ENCODE assay signal across 23 mouse cellular contexts in the genomic region with DNA sequence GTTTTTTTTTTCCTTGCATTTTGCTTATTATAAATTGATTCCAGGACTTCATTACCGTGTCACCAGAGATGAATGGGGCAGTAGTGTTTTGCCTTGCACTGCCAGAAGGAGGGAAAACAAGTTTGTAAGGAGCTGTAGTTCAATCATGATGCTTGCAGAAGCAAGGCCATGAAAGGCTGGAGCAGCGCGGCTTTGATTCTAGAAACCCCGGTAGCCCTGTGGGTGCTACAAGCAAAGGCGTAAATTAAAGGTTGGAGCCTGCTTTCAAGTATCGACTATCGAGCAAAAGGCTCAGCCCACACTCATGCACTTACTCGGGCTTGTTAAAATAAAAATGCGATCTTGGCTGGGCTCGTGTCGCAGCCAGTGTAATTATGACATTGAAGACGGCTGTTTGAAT.
A peak's percentile ranks its signal among the peaks of the same experiment; 100 is the strongest.
DNase-seq lines count a peak whose midpoint lies in the region; ATAC-seq lines count a peak whose summit lies in the region.
"Had no signal": no experiment of that assay in that cellular context is flagged by ENCODE, and none has a peak within 500 bp of the region (broad histone marks: within the 10 kb centered on the region; RNA-seq: fewer than 3 reads in every experiment).

No protein-coding gene starts in this region.

- 62% methylated on average over 12 of the region's 12 CpGs for WGBS in embryonic facial prominence, embryonic 11.5 days
- WGBS in embryonic facial prominence, embryonic 10.5 days = 75% methylated on average over 12 of the region's 12 CpGs
- WGBS in hindbrain, embryonic 15.5 days = 63% methylated on average over 12 of the region's 12 CpGs
- 65% methylated on average over 12 of the region's 12 CpGs for WGBS in hindbrain, embryonic 13.5 days

- ATAC-seq in embryonic facial prominence, embryonic 11.5 days (replicated peaks; ENCODE audit: insufficient number of reproducible peaks, low FRiP score, low TSS enrichment, low read depth) = no peak
- no peak for ATAC-seq in hindbrain, embryonic 15.5 days (ENCODE audit: low FRiP score, low read depth)
- no peak for ATAC-seq in hindbrain, embryonic 13.5 days (ENCODE audit: low FRiP score)
- ATAC-seq: CD4-positive, CD25-positive, alpha-beta regulatory T cell, adult 4 months; forebrain, embryonic 14.5 days; intestine, embryonic 15.5 days had no signal

- DNase-seq in embryonic facial prominence, embryonic 11.5 days (ENCODE audit: low spot score) = no peak
- DNase-seq in embryonic facial prominence, embryonic 10.5 days (ENCODE audit: low spot score) = no peak
- DNase-seq in right cerebral cortex, adult 2 months (ENCODE audit: low spot score in 2 of 2) = peak; percentile 16 to 21
- no peak for DNase-seq in right cerebral cortex, postnatal 10 days (ENCODE audit: low spot score in 2 of 2)
- DNase-seq in c-Kit-positive CD71-positive TER-119-positive erythroid progenitor cells, embryonic 14.5 days (ENCODE audit: low spot score) = no peak
- DNase-seq in cerebellum, adult 9-10 months = no peak
- DNase-seq: adrenal gland, adult 8-10 months; adrenal gland, postnatal 36 days; B cell, adult 2 months; cerebellum, adult 18-20 months; cerebellum, postnatal 10 days; gastrocnemius, postnatal 36 days; heart, adult 11 months; heart, postnatal 36 days had no signal

- no peaks in the 10 kb centered on the region for H3K36me3 ChIP-seq in embryonic facial prominence, embryonic 11.5 days (replicated peaks; ENCODE audit: control insufficient read depth, insufficient read depth, low read depth, low read length)
- H3K36me3 ChIP-seq in embryonic facial prominence, embryonic 10.5 days (replicated peaks) = no peaks in the 10 kb centered on the region
- H3K36me3 ChIP-seq in hindbrain, embryonic 15.5 days = no peaks in the 10 kb centered on the region
- H3K36me3 ChIP-seq in hindbrain, embryonic 13.5 days = no peaks in the 10 kb centered on the region
- H3K36me3 ChIP-seq: embryonic facial prominence, embryonic 12.5 days; G1E; heart, embryonic 13.5 days; hindbrain, embryonic 12.5 days; intestine, embryonic 15.5 days had no signal

- H3K27me3 ChIP-seq in embryonic facial prominence, embryonic 11.5 days (ENCODE audit: control insufficient read depth, insufficient read depth, low read length) = no peaks in the 10 kb centered on the region
- no peaks in the 10 kb centered on the region for H3K27me3 ChIP-seq in embryonic facial prominence, embryonic 10.5 days (replicated peaks; ENCODE audit: low read depth, poor library complexity, severe bottlenecking)
- H3K27me3 ChIP-seq in hindbrain, embryonic 15.5 days = no peaks in the 10 kb centered on the region
- no peaks in the 10 kb centered on the region for H3K27me3 ChIP-seq in hindbrain, embryonic 13.5 days
- H3K27me3 ChIP-seq: embryonic facial prominence, embryonic 12.5 days; heart, embryonic 13.5 days; hindbrain, embryonic 12.5 days; intestine, embryonic 15.5 days had no signal

- no peak overlapping the region for H3K4me3 ChIP-seq in embryonic facial prominence, embryonic 11.5 days (ENCODE audit: low read depth, low read length)
- no peak overlapping the region for H3K4me3 ChIP-seq in embryonic facial prominence, embryonic 10.5 days
- H3K4me3 ChIP-seq in hindbrain, embryonic 15.5 days = no peak overlapping the region
- no peak overlapping the region for H3K4me3 ChIP-seq in hindbrain, embryonic 13.5 days
- H3K4me3 ChIP-seq: embryonic facial prominence, embryonic 12.5 days; heart, embryonic 13.5 days; hindbrain, embryonic 12.5 days; intestine, embryonic 15.5 days had no signal

- H3K4me2 ChIP-seq in embryonic facial prominence, embryonic 11.5 days (ENCODE audit: low read depth, low read length) = peak overlapping the region; percentile 4; the same call in 1 of the 2 replicates
- H3K4me2 ChIP-seq in hindbrain, embryonic 15.5 days = no peak overlapping the region
- no peak overlapping the region for H3K4me2 ChIP-seq in hindbrain, embryonic 13.5 days
- H3K4me2 ChIP-seq: embryonic facial prominence, embryonic 12.5 days; heart, embryonic 13.5 days; hindbrain, embryonic 12.5 days; intestine, embryonic 15.5 days had no signal

- no peak overlapping the region for H3K9ac ChIP-seq in embryonic facial prominence, embryonic 11.5 days (replicated peaks; ENCODE audit: low read length)
- no peak overlapping the region for H3K9ac ChIP-seq in hindbrain, embryonic 15.5 days
- no peak overlapping the region for H3K9ac ChIP-seq in hindbrain, embryonic 13.5 days
- H3K9ac ChIP-seq: embryonic facial prominence, embryonic 12.5 days; heart, embryonic 13.5 days; hindbrain, embryonic 12.5 days; intestine, embryonic 15.5 days had no signal

- no peak overlapping the region for H3K27ac ChIP-seq in embryonic facial prominence, embryonic 11.5 days (replicated peaks; ENCODE audit: low read depth, low read length)
- no peak overlapping the region; the same call in 1 of the 2 replicates for H3K27ac ChIP-seq in embryonic facial prominence, embryonic 10.5 days (replicated peaks)
- H3K27ac ChIP-seq in hindbrain, embryonic 15.5 days (replicated peaks) = 0 out of 2 replicates have a peak overlapping the region, but pooled peaks have one; percentile 25
- H3K27ac ChIP-seq in hindbrain, embryonic 13.5 days = no peak overlapping the region
- H3K27ac ChIP-seq: embryonic facial prominence, embryonic 12.5 days; heart, embryonic 13.5 days; hindbrain, embryonic 12.5 days; intestine, embryonic 15.5 days had no signal

- H3K4me1 ChIP-seq in embryonic facial prominence, embryonic 11.5 days (ENCODE audit: control insufficient read depth, insufficient read depth, low read length) = no peaks in the 10 kb centered on the region; the same call in 1 of the 2 replicates
- H3K4me1 ChIP-seq in embryonic facial prominence, embryonic 10.5 days = peaks cover 41% of the 10 kb centered on the region
- peaks cover 21% of the 10 kb centered on the region for H3K4me1 ChIP-seq in hindbrain, embryonic 15.5 days (replicated peaks)
- H3K4me1 ChIP-seq in hindbrain, embryonic 13.5 days (replicated peaks) = peaks cover 20% of the 10 kb centered on the region
- H3K4me1 ChIP-seq: intestine, embryonic 15.5 days had no signal

- H3K9me3 ChIP-seq in embryonic facial prominence, embryonic 11.5 days (replicated peaks; ENCODE audit: control insufficient read depth, low read length) = no peaks in the 10 kb centered on the region
- no peaks in the 10 kb centered on the region for H3K9me3 ChIP-seq in embryonic facial prominence, embryonic 10.5 days
- no peaks in the 10 kb centered on the region for H3K9me3 ChIP-seq in hindbrain, embryonic 15.5 days
- no peaks in the 10 kb centered on the region for H3K9me3 ChIP-seq in hindbrain, embryonic 13.5 days
- H3K9me3 ChIP-seq: embryonic facial prominence, embryonic 12.5 days; G1E; heart, embryonic 13.5 days; hindbrain, embryonic 12.5 days; intestine, embryonic 15.5 days had no signal

Comparison
In these comparisons a context has a peak if more than half of its experiments do, and no peak if none do; other contexts are left out.
1. DNase-seq: peak in right cerebral cortex, adult 2 months (2 of 2); none in embryonic facial prominence, embryonic 11.5 days (single experiment), embryonic facial prominence, embryonic 10.5 days (single experiment), right cerebral cortex, postnatal 10 days (0 of 2), c-Kit-positive CD71-positive TER-119-positive erythroid progenitor cells, embryonic 14.5 days (single experiment) and cerebellum, adult 9-10 months (single experiment).